Mouse (Mus musculus) embryonic facial prominence, embryonic 11.5 days (tissue): ENCODE results near the gene Osbp. TPM values are rescaled to one million over a fixed set of nuclear protein-coding genes. Genes with fewer than 3 reads are reported as not detected.
A peak's percentile ranks its signal among the peaks of the same experiment; 100 is the strongest.

Experiments used
- ATAC-seq: fragments of 200-750 bp; cut with Nextera tagmentation; replicated peaks from 2 replicates; pipeline ENCODE4 v1.8.0; 2017; ENCODE audit warnings: low read depth; ENCODE audit not compliant: insufficient number of reproducible peaks, low FRiP score, low TSS enrichment
- DNase-seq: peaks from one replicate; pipeline ENCODE4 v3.0.0-alpha.2; 2015; ENCODE audit warnings: low spot score
- H3K27ac ChIP-seq: fragments of 300-500 bp; sonication (generic); replicated peaks from 2 replicates; pipeline ENCODE4 v1.5.1; 2014; ENCODE audit warnings: mild to moderate bottlenecking, low read depth, low read length, control low read depth
- H3K27me3 ChIP-seq: fragments of 300-500 bp; sonication (generic); 2 replicates; pipeline ENCODE4 v1.6.1; 2014; ENCODE audit warnings: mild to moderate bottlenecking, low read length, moderate library complexity, mixed read lengths; ENCODE audit not compliant: control insufficient read depth, insufficient read depth
- H3K36me3 ChIP-seq: fragments of 300-500 bp; sonication (generic); replicated peaks from 2 replicates; pipeline ENCODE4 v1.6.1; 2014; ENCODE audit warnings: low read depth, mild to moderate bottlenecking, low read length, moderate library complexity, mixed read lengths; ENCODE audit not compliant: control insufficient read depth, insufficient read depth
- H3K4me1 ChIP-seq: fragments of 300-500 bp; sonication (generic); 2 replicates; pipeline ENCODE4 v1.6.1; 2014; ENCODE audit warnings: low read length, mixed read lengths; ENCODE audit not compliant: control insufficient read depth, insufficient read depth
- H3K4me2 ChIP-seq: fragments of 300-500 bp; sonication (generic); 2 replicates; pipeline ENCODE4 v1.6.1; 2014; ENCODE audit warnings: low read depth, mild to moderate bottlenecking, control low read depth, low read length, moderate library complexity
- H3K4me3 ChIP-seq: fragments of 300-500 bp; sonication (generic); 2 replicates; pipeline ENCODE4 v1.5.1; 2014; ENCODE audit warnings: low read depth, low read length, control low read depth
- H3K9ac ChIP-seq: fragments of 300-500 bp; sonication (generic); replicated peaks from 2 replicates; pipeline ENCODE4 v1.6.1; 2014; ENCODE audit warnings: mild to moderate bottlenecking, control low read depth, low read length
- H3K9me3 ChIP-seq: fragments of 300-500 bp; sonication (generic); replicated peaks from 2 replicates; pipeline ENCODE4 v1.6.1; 2016; ENCODE audit warnings: mild to moderate bottlenecking, low read length, inconsistent platforms, mixed read lengths; ENCODE audit not compliant: control insufficient read depth
- WGBS: fragments of 180-500 bp; shearing (Covaris S2); extraction: QIAGEN DNeasy Blood & Tissue Kit; methylation state at CpG from one replicate; pipeline ENCODE4 v1.1.7; 2014; 5-methylcytosine and 5-hydroxymethylcytosine counted together
- microRNA-seq: library from miRNA; unstranded; fragments of <30 nt; microRNA quantifications from one replicate; pipeline ENCODE4, GENCODE M21; 2016; ENCODE audit warnings: borderline number of aligned reads
- polyA plus RNA-seq: library from polyadenylated mRNA; unstranded; fragments of >200 nt; fragmentation: Nextera tagmentation; extraction: Ambion mirVana; gene quantifications from 2 replicates; pipeline ENCODE4 v1.2.1, GENCODE M21; 2014

Osbp gene
- polyA plus RNA-seq, 1 experiment from 2014 or later = 7.2 TPM

DNA sequence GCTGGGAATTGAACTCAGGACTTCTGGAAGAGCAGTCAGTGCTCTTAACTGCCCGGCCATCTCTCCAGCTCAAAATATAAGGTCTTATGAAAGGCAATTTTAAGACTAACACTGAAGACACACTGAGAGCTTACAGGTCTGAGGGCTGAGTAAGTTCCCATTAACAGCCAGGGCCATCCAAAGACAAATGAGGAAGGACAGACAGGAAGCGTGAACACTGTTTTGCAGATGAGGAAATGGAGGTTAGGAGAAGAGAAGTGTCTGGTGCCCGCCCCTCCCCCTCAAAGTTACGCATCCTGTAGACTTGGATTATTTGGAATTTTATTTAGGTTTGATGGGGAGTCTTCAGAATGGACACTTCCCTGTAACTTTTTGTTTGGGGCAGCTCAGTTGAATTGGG, 58.4 kb downstream of the Osbp start:
- 82% methylated on average over 4 of the region's 4 CpGs for WGBS
- H3K4me3 ChIP-seq = no peak overlapping the region
- no peak for ATAC-seq

DNA sequence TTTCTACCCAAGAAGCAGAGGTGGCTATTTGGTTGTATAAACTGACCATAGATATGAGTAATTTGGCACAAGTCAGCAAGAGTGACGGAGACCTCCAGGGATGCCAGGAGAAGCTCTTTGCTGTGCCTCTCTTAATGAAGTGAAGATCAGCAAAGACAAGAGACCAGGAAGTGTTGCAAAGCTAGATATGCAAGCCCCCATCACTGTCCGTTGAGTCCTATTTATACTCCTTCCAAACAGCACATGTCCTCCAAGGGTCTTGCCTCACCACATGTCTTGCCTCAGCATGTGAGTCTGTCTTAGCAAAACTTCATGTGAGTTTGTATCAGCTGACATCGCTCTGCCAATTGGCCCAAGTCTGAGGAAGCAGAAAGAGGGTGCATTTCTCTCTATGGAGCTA, 59.6 kb downstream of the Osbp start:
- ATAC-seq (no peak), DNase-seq (no peak)
- Histone ChIP-seq H3K27ac (no peak overlapping the region), H3K4me2 (no peak overlapping the region), H3K9me3 (no peaks in the 10 kb centered on the region), H3K4me3 (no peak overlapping the region), H3K36me3 (no peaks in the 10 kb centered on the region), H3K4me1 (no peaks in the 10 kb centered on the region), H3K27me3 (no peaks in the 10 kb centered on the region), H3K9ac (no peak overlapping the region)
- 89% methylated on average over 3 of the region's 3 CpGs for WGBS

More for the DNA sequence above, 58.4 kb downstream of the Osbp start:
- H3K4me2 ChIP-seq = no peak overlapping the region
- H3K9me3 ChIP-seq = no peaks in the 10 kb centered on the region
- no peak overlapping the region for H3K27ac ChIP-seq
- no peaks in the 10 kb centered on the region for H3K36me3 ChIP-seq
- H3K27me3 ChIP-seq = no peaks in the 10 kb centered on the region
- H3K9ac ChIP-seq = no peak overlapping the region
- no peak for DNase-seq
- no peaks in the 10 kb centered on the region for H3K4me1 ChIP-seq

- 74% methylated on average over 2 of the region's 2 CpGs for WGBS
- ATAC-seq (no peak), DNase-seq (no peak)
- Histone ChIP-seq H3K9ac (no peak overlapping the region), H3K36me3 (no peaks in the 10 kb centered on the region), H3K4me1 (no peaks in the 10 kb centered on the region), H3K4me3 (no peak overlapping the region), H3K4me2 (no peak overlapping the region), H3K9me3 (no peaks in the 10 kb centered on the region), H3K27me3 (no peaks in the 10 kb centered on the region), H3K27ac (no peak overlapping the region)
These were observed 60.9 kb downstream of the Osbp start for GRCm38 (mm10) chr19:12026606-12027005.

DNA sequence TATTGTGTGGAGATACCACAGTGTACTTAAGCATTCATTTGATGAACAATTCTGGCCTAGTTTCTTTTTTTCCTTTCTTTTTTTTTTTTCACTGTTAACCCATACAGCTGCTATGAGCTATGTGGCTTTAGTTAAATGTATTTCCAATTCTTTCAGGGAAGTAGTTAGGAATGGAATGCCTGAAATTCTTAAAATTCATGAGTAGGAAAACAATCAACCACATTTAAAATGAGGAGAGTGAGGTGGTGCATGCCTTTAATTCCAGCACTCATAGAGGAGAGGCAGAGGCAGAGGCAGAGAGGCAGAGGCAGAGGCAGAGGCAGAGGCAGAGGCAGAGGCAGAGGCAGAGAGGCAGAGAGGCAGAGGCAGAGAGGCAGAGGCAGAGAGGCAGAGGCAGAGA, 72.0 kb downstream of the Osbp start:
- H3K4me3 ChIP-seq = no peak overlapping the region
- H3K27me3 ChIP-seq = no peaks in the 10 kb centered on the region
- H3K4me2 ChIP-seq = no peak overlapping the region
- H3K9me3 ChIP-seq = no peaks in the 10 kb centered on the region
- no peak overlapping the region for H3K27ac ChIP-seq
- H3K4me1 ChIP-seq = no peaks in the 10 kb centered on the region
- no peaks in the 10 kb centered on the region for H3K36me3 ChIP-seq
- ATAC-seq (no peak), DNase-seq (no peak)
- no peak overlapping the region for H3K9ac ChIP-seq

DNA sequence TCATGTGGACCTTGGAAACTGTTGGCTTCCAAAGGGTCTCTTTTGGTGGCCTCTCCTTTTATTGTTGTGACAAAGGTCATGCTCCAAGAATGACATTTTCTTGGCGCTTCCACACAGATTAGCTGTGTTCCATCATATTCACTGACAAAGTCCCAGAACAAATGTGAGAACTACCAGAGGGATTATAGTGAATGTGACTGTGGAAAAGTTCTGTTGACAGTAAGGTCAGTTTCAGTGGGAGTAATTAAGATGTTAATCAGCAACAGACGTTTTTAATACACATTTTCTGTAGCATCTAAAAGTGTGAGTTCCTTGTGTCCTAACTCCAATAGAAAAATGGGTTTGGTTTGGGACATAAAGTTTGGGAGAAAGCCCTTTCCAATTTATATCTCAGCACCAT, 75.5 kb downstream of the Osbp start, which contains the start of gene Olfr1423:
Gene Olfr1423 (minus strand): TSS at position 101 of the 400 bp plus-strand sequence.
- Histone ChIP-seq H3K27me3 (no peaks in the 10 kb centered on the region), H3K36me3 (no peaks in the 10 kb centered on the region), H3K9me3 (no peaks in the 10 kb centered on the region), H3K4me2 (no peak within 1 kb of the TSS), H3K27ac (no peak within 1 kb of the TSS), H3K4me3 (no peak within 1 kb of the TSS), H3K9ac (no peak within 1 kb of the TSS), H3K4me1 (no peaks in the 10 kb centered on the region)
- ATAC-seq = no peak
- WGBS = 53% methylated on average over 2 of the region's 2 CpGs
- no peak for DNase-seq

DNA sequence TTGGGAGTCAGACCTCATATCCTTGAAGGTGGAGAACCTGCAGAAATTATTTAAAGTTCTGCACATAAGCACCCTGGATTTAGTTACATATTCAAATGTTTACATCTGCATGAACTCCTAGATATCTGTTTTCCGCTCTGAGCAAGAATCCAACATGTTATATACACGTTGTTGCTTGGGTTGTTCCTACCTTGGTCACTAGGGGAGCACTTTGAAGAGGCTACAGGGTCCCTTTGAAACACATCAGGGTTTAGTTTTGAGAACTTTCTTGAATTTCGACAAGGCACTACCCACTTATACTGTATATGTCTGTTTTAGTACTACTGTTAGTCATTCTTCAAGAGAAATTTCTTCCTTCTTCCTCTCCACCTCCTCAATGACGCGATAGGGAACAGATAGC, 77.4 kb downstream of the Osbp start:
- no peaks in the 10 kb centered on the region for H3K9me3 ChIP-seq
- WGBS = 87% methylated on average over 5 of the region's 5 CpGs
- no peaks in the 10 kb centered on the region for H3K4me1 ChIP-seq
- DNase-seq = no peak
- no peak overlapping the region for H3K4me2 ChIP-seq
- ATAC-seq = no peak
- no peak overlapping the region for H3K4me3 ChIP-seq
- no peaks in the 10 kb centered on the region for H3K27me3 ChIP-seq
- H3K27ac ChIP-seq = no peak overlapping the region
- no peak overlapping the region for H3K9ac ChIP-seq
- no peaks in the 10 kb centered on the region for H3K36me3 ChIP-seq

Small RNAs within 50 kb of the gene (microRNA-seq; reads per million reads assigned to microRNA genes)
- 8.0 reads per million, percentile 9 among the genes with 10 or more reads in this experiment for gene Mir6994

Other genes starting within 250 kb of the Osbp start
- gene Gif, start 218.4 kb upstream of the Osbp start, polyA plus RNA-seq = not detected in 2 replicates
- 53.7 and 60.8 TPM in 2 replicates for gene Mrpl16, start 195.6 kb upstream of the Osbp start, polyA plus RNA-seq
- gene Stx3, start 146.5 kb upstream of the Osbp start, polyA plus RNA-seq = 10.8 and 13.0 TPM in 2 replicates
- not detected in 2 replicates for gene Olfr1417, start 126.7 kb upstream of the Osbp start, polyA plus RNA-seq
- gene Olfr1418, start 104.9 kb upstream of the Osbp start, polyA plus RNA-seq = not detected in 2 replicates
- gene Olfr1419, start 90.8 kb upstream of the Osbp start, polyA plus RNA-seq = not detected in 2 replicates
- gene Olfr1420, start 79.4 kb upstream of the Osbp start, polyA plus RNA-seq = 0.07 TPM in 1 of 2 replicates, not detected in the other
- gene Patl1, start 53.5 kb upstream of the Osbp start, polyA plus RNA-seq = 25.9 and 27.9 TPM in 2 replicates
- gene Olfr1423, start 75.4 kb downstream of the Osbp start, polyA plus RNA-seq = not detected in 2 replicates
- gene Olfr1424, start 96.7 kb downstream of the Osbp start, polyA plus RNA-seq = not detected in 2 replicates
- gene Olfr1425, start 111.8 kb downstream of the Osbp start, polyA plus RNA-seq = not detected in 2 replicates
- not detected in 2 replicates for gene Olfr1426, start 126.1 kb downstream of the Osbp start, polyA plus RNA-seq
- gene Olfr1427, start 137.4 kb downstream of the Osbp start, polyA plus RNA-seq = not detected in 2 replicates
- gene Olfr1428, start 150.0 kb downstream of the Osbp start, polyA plus RNA-seq = not detected in 2 replicates
- not detected in 2 replicates for gene Olfr76, start 157.3 kb downstream of the Osbp start, polyA plus RNA-seq
- not detected in 2 replicates for gene Olfr1555-ps1, start 204.2 kb downstream of the Osbp start, polyA plus RNA-seq
- gene Olfr1431, start 234.7 kb downstream of the Osbp start, polyA plus RNA-seq = not detected in 2 replicates